Mouse (Mus musculus): ENCODE results near the gene Mrps31. TPM values are rescaled to one million over a fixed set of nuclear protein-coding genes. Genes with fewer than 3 reads are reported as not detected.

Mrps31 gene
- 1.3 and 4.5 TPM in 2 replicates for polyA plus RNA-seq (2012; ENCODE audit: low replicate concordance)

GRCm38 (mm10) chr8:22411282-22411702, at the start of gene Mrps31:
Mrps31 (plus strand) TSS chr8:22411361.

GRCm38 (mm10) chr8:22398142-22398951, 12.8 kb upstream of the Mrps31 start, which contains the start of gene Slc25a15:
Slc25a15 (minus strand) TSS chr8:22398597.

Other genes starting within 250 kb of the Mrps31 start
- 1.0 and 2.4 TPM in 2 replicates for gene Nek3, start 244.9 kb upstream of the Mrps31 start, polyA plus RNA-seq (2012; ENCODE audit: low replicate concordance)
- gene Ckap2, start 225.5 kb upstream of the Mrps31 start, polyA plus RNA-seq (2012; ENCODE audit: low replicate concordance) = 6.8 and 7.4 TPM in 2 replicates
- gene Vps36, start 218.6 kb upstream of the Mrps31 start, polyA plus RNA-seq (2012; ENCODE audit: low replicate concordance) = 3.2 and 4.8 TPM in 2 replicates
- 0.20 and 0.23 TPM in 2 replicates for gene Thsd1, start 184.0 kb upstream of the Mrps31 start, polyA plus RNA-seq (2012; ENCODE audit: low replicate concordance)
- not detected in 2 replicates for gene Tpte, start 127.9 kb upstream of the Mrps31 start, polyA plus RNA-seq (2012; ENCODE audit: low replicate concordance)
- 4.6 and 4.7 TPM in 2 replicates for gene Slc25a15, start 12.8 kb upstream of the Mrps31 start, polyA plus RNA-seq (2012; ENCODE audit: low replicate concordance)